Mouse (Mus musculus): ENCODE data around the gene Josd2.

DNA sequence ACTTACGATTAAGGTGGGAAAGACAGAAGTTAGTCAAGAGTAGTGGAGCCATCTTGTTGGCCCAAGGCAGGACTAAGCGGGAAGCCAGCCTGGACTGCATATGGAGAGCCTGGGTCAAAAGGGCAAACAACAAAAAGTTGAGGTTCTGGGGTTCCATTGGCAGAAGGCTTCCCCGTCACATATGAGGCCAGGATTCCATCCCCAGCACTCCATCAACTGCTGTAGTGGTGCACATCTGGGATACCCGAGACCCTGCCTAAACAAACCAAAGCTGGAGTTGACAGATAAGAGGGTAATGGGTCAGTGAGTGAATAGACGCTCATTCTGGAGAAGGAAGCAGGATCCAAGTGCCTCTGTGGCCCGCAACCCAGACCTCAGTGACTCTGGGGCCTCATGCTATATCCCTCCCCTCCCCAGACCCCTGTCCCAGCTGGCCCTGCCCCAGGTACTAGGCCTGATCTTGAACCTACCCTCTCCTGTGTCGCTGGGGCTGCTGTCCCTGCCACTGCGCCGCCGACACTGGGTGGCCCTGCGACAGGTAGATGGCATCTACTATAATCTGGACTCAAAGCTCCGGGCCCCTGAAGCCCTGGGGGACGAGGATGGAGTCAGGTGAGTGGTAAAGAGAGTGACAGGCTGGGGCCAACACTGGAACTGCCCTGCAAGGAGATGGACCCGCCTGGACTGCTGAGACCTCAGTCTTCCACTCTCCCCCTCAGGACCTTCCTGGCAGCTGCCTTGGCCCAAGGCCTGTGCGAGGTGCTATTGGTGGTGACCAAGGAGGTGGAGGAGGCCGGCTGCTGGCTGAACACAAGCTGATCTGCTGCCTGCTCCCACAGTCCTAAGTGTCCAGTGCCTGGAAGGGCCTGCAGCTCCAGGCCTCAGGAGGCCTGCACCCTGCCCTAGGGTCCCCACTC is 3.2 kb downstream of the Josd2 start:
- no peak for TF ChIP-seq CTCF (IDR thresholded peaks at IDR 0.05; ENCODE audit: low read depth, low read length)
- no peak for TF ChIP-seq POLR2A (IDR thresholded peaks at IDR 0.05; ENCODE audit: extremely low read depth, insufficient read depth, low read length)
